Mouse (Mus musculus): Measurements from ENCODE around the gene Map9. TPM values are rescaled to one million over a fixed set of nuclear protein-coding genes. Genes with fewer than 3 reads are reported as not detected.

The Map9 gene
- polyA plus RNA-seq, 1 experiment from 2014 or later = 17.4 TPM

GRCm38 (mm10) chr3:82364505-82364904 is 6.7 kb downstream of the Map9 start:
- ATAC-seq (ENCODE audit: low FRiP score, low read depth) = no peak
- H3K4me3 ChIP-seq = no peak overlapping the region

GRCm38 (mm10) chr3:82364988-82365387 is 7.1 kb downstream of the Map9 start:
- Histone ChIP-seq H3K4me2 (replicated peaks) (no peak overlapping the region), H3K4me3 (no peak overlapping the region), H3K9ac (replicated peaks) (no peak overlapping the region), H3K4me1 (no peaks in the 10 kb centered on the region), H3K27ac (replicated peaks) (no peak overlapping the region), H3K36me3 (peaks cover 20% of the 10 kb centered on the region; the same call in 1 of the 2 replicates), H3K27me3 (no peaks in the 10 kb centered on the region), H3K9me3 (no peaks in the 10 kb centered on the region)
- 40% methylated on average over 4 of the region's 4 CpGs for WGBS
- peak; percentile 52 for ATAC-seq (ENCODE audit: low FRiP score, low read depth)

More at GRCm38 (mm10) chr3:82364505-82364904, 6.7 kb downstream of the Map9 start:
- WGBS = 87% methylated on average over 8 of the region's 8 CpGs
- Histone ChIP-seq H3K9ac (replicated peaks) (no peak overlapping the region), H3K4me2 (replicated peaks) (no peak overlapping the region), H3K36me3 (peaks cover 20% of the 10 kb centered on the region; the same call in 1 of the 2 replicates), H3K27ac (replicated peaks) (no peak overlapping the region), H3K4me1 (no peaks in the 10 kb centered on the region), H3K27me3 (no peaks in the 10 kb centered on the region), H3K9me3 (no peaks in the 10 kb centered on the region)

GRCm38 (mm10) chr3:82369063-82369860 is 11.4 kb downstream of the Map9 start:
- no peaks in the 10 kb centered on the region for H3K4me1 ChIP-seq
- no peak overlapping the region for H3K4me3 ChIP-seq
- no peak for ATAC-seq (ENCODE audit: low FRiP score, low read depth)
- no peak overlapping the region for H3K27ac ChIP-seq (replicated peaks)
- no peak overlapping the region for H3K9ac ChIP-seq (replicated peaks)
- peaks cover 20% of the 10 kb centered on the region for H3K36me3 ChIP-seq
- H3K27me3 ChIP-seq = no peaks in the 10 kb centered on the region
- WGBS = 83% methylated on average over 21 of the region's 21 CpGs
- no peaks in the 10 kb centered on the region for H3K9me3 ChIP-seq
- H3K4me2 ChIP-seq (replicated peaks) = no peak overlapping the region

GRCm38 (mm10) chr3:82370439-82371011 is 12.7 kb downstream of the Map9 start:
- WGBS = 90% methylated on average over 10 of the region's 10 CpGs
- ATAC-seq (ENCODE audit: low FRiP score, low read depth) = no peak
- Histone ChIP-seq H3K27ac (replicated peaks) (no peak overlapping the region), H3K4me3 (no peak overlapping the region), H3K27me3 (no peaks in the 10 kb centered on the region), H3K9ac (replicated peaks) (no peak overlapping the region), H3K4me2 (replicated peaks) (no peak overlapping the region), H3K4me1 (no peaks in the 10 kb centered on the region), H3K9me3 (no peaks in the 10 kb centered on the region), H3K36me3 (peaks cover 21% of the 10 kb centered on the region)

GRCm38 (mm10) chr3:82376965-82377364 is 19.1 kb downstream of the Map9 start:
- no peak for ATAC-seq (ENCODE audit: low FRiP score, low read depth)
- no peak overlapping the region for H3K27ac ChIP-seq (replicated peaks)
- H3K9ac ChIP-seq (replicated peaks) = no peak overlapping the region
- no peaks in the 10 kb centered on the region for H3K27me3 ChIP-seq
- no peaks in the 10 kb centered on the region for H3K9me3 ChIP-seq
- WGBS = 89% methylated on average over 14 of the region's 14 CpGs
- H3K36me3 ChIP-seq = peaks cover 55% of the 10 kb centered on the region
- no peak overlapping the region for H3K4me3 ChIP-seq
- H3K4me1 ChIP-seq = no peaks in the 10 kb centered on the region
- H3K4me2 ChIP-seq (replicated peaks) = no peak overlapping the region

GRCm38 (mm10) chr3:82382325-82382724 is 24.5 kb downstream of the Map9 start:
- Histone ChIP-seq H3K4me2 (replicated peaks) (no peak overlapping the region), H3K27ac (replicated peaks) (no peak overlapping the region), H3K4me1 (no peaks in the 10 kb centered on the region), H3K9me3 (no peaks in the 10 kb centered on the region), H3K4me3 (no peak overlapping the region), H3K9ac (replicated peaks) (no peak overlapping the region), H3K36me3 (peaks cover 65% of the 10 kb centered on the region), H3K27me3 (no peaks in the 10 kb centered on the region)
- 71% methylated on average over 11 of the region's 11 CpGs for WGBS
- no peak for ATAC-seq (ENCODE audit: low FRiP score, low read depth)

- no peak overlapping the region for H3K4me3 ChIP-seq
- H3K4me2 ChIP-seq (replicated peaks) = no peak overlapping the region
- 88% methylated on average over 8 of the region's 8 CpGs for WGBS
- no peak for ATAC-seq (ENCODE audit: low FRiP score, low read depth)
- no peaks in the 10 kb centered on the region for H3K4me1 ChIP-seq
- H3K27ac ChIP-seq (replicated peaks) = no peak overlapping the region
- H3K36me3 ChIP-seq = peaks cover 58% of the 10 kb centered on the region
- no peak overlapping the region for H3K9ac ChIP-seq (replicated peaks)
- no peaks in the 10 kb centered on the region for H3K9me3 ChIP-seq
- H3K27me3 ChIP-seq = no peaks in the 10 kb centered on the region
Measured at GRCm38 (mm10) chr3:82385091-82385490, 27.2 kb downstream of the Map9 start.

- 90% methylated on average over 6 of the region's 6 CpGs for WGBS
- Histone ChIP-seq H3K9me3 (no peaks in the 10 kb centered on the region), H3K27ac (replicated peaks) (no peak overlapping the region), H3K4me2 (replicated peaks) (no peak overlapping the region), H3K36me3 (no peaks in the 10 kb centered on the region), H3K9ac (replicated peaks) (no peak overlapping the region), H3K4me1 (no peaks in the 10 kb centered on the region), H3K27me3 (no peaks in the 10 kb centered on the region), H3K4me3 (no peak overlapping the region)
- no peak for ATAC-seq (ENCODE audit: low FRiP score, low read depth)
Measured at GRCm38 (mm10) chr3:82405830-82406229, 48.0 kb downstream of the Map9 start.

GRCm38 (mm10) chr3:82406336-82406735 is 48.5 kb downstream of the Map9 start:
- Histone ChIP-seq H3K27me3 (no peaks in the 10 kb centered on the region), H3K4me3 (no peak overlapping the region), H3K9ac (replicated peaks) (no peak overlapping the region), H3K4me1 (no peaks in the 10 kb centered on the region), H3K4me2 (replicated peaks) (no peak overlapping the region), H3K9me3 (no peaks in the 10 kb centered on the region), H3K27ac (replicated peaks) (no peak overlapping the region), H3K36me3 (no peaks in the 10 kb centered on the region)
- 89% methylated on average over 3 of the region's 3 CpGs for WGBS
- no peak for ATAC-seq (ENCODE audit: low FRiP score, low read depth)

GRCm38 (mm10) chr3:82407432-82407831 is 49.6 kb downstream of the Map9 start:
- no peaks in the 10 kb centered on the region for H3K4me1 ChIP-seq

GRCm38 (mm10) chr3:82412397-82412796 is 54.6 kb downstream of the Map9 start:
- H3K4me2 ChIP-seq (replicated peaks) = no peak overlapping the region
- no peak overlapping the region for H3K9ac ChIP-seq (replicated peaks)
- H3K9me3 ChIP-seq = no peaks in the 10 kb centered on the region
- no peak overlapping the region for H3K4me3 ChIP-seq
- no peaks in the 10 kb centered on the region for H3K36me3 ChIP-seq
- no peaks in the 10 kb centered on the region for H3K4me1 ChIP-seq
- no peak for ATAC-seq (ENCODE audit: low FRiP score, low read depth)
- no peaks in the 10 kb centered on the region for H3K27me3 ChIP-seq
- no peak overlapping the region for H3K27ac ChIP-seq (replicated peaks)

More at GRCm38 (mm10) chr3:82407432-82407831, 49.6 kb downstream of the Map9 start:
- Histone ChIP-seq H3K4me2 (replicated peaks) (no peak overlapping the region), H3K27ac (replicated peaks) (no peak overlapping the region), H3K27me3 (no peaks in the 10 kb centered on the region), H3K9me3 (no peaks in the 10 kb centered on the region), H3K36me3 (no peaks in the 10 kb centered on the region), H3K9ac (replicated peaks) (no peak overlapping the region), H3K4me3 (no peak overlapping the region)
- no peak for ATAC-seq (ENCODE audit: low FRiP score, low read depth)
- 71% methylated on average over 2 of the region's 2 CpGs for WGBS

GRCm38 (mm10) chr3:82417958-82418357 is 60.1 kb downstream of the Map9 start:
- Histone ChIP-seq H3K9ac (replicated peaks) (no peak overlapping the region), H3K4me1 (no peaks in the 10 kb centered on the region), H3K27me3 (no peaks in the 10 kb centered on the region), H3K9me3 (no peaks in the 10 kb centered on the region), H3K4me3 (no peak overlapping the region), H3K36me3 (no peaks in the 10 kb centered on the region), H3K27ac (replicated peaks) (no peak overlapping the region), H3K4me2 (replicated peaks) (no peak overlapping the region)
- 86% methylated on average over 3 of the region's 3 CpGs for WGBS
- ATAC-seq (ENCODE audit: low FRiP score, low read depth) = no peak

Data from midbrain, embryonic 12.5 days (tissue).